Mouse (Mus musculus): ENCODE measurements around the gene Cwc25. TPM values are rescaled to one million over a fixed set of nuclear protein-coding genes. Genes with fewer than 3 reads are reported as not detected.

Cwc25 gene
- total RNA-seq, 2 experiments from 2014 or later, result 8.9 to 10.6 TPM

DNA sequence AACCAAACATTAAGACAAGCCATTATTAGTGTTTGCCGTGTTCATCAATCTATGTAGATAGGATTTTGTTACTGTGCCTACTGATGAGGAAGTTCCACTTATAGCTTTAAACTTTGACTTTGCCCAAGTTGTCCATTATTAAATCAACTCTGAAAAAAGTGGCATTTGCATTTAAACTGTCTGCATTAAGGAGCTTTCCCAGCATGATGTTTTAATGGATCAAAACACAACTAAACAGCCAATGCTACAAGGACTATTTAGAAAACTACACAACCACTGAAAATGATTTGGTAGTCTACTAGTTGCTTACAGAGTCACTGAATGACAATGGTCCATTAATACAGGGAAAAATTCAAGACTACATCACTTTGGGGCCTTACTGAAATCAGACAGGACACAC lies 12.6 kb upstream of the Cwc25 start:
- intact Hi-C loops (cut with DNase I), result no loop called here
- DNase-seq, result no peak

DNA sequence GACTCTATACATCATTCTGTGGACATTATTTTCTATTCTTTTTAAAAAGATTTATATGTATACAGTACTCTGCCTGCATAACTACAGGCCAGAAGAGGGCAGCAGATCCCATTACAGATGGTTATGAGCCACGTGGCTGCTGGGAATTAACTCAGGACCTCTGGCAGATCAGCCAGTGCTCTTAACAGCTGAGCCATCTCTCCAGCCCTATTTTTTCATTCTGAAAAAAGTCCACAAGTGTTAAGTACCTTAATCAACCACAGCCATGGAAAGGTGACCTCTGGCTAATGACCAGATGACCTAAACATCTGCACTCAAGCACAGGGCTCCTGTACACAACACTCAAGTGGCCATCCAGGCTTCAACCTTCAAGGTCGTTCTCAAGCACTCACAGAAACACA lies 10.8 kb upstream of the Cwc25 start:
- peak in 1 of 2 experiments; percentile 30 for DNase-seq
- intact Hi-C loops (cut with DNase I), result no loop called here

DNA sequence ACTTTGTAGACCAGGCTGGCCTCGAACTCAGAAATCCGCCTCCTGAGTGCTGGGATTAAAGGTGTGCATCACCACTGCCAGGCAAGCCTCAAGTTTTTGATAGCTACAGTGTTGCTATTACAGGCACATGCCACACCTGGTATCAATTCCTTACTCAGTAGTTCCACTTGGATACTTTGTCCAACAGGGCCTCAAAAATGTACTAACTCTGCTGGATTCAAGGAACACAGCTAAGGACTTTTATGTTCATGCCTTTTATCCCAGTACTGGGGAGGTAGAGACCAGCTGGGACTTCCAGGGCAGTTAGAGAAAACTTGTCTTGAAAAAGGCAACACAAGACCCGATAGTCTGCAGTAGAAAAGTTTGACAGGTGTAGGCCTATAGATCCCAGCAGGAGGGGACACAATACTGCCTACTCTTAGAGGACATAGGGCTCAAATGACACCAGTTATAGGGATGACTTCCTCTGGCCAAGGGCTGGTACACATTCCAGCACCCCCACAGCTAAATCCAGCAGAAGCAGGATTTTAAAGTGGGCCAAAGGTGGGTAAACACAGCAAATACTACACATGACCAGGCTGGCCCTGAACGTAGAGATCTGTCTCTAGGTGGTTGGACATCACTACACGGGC lies 10.3 kb upstream of the Cwc25 start:
- intact Hi-C loops (cut with DNase I), result no loop called here
- no peak for DNase-seq

DNA sequence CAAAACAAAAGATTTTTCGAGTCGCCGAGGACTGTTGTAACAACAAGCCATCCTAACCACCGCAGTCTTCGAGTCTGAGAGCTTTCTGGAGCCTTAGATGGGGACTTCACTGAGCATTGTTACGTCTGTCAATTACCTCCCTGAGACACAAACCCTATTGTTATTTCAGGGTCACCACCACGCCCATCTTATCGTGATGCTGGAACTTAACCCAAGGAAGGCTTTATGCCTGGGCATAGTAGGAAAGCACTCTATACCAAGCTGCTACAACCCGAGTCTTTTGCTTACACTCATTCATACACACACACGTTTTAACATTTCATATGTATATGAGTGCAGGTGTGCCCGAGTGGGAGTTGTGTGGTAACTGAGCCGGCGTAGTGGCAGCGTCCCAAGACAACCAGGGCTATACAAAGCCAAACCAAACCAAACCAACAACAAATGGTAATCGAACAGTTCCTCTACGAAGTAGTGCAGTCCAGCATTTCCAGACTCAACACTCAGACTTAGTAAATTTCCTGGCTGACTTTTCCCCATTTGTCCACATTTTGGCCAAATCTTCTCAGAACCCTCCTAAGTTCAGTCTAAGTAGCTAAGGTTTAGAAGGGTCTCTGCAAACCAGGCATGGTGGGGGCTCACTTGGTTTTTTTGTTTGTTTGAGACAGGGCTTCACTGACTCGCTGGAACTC lies 9.6 kb upstream of the Cwc25 start, which contains the start of gene 1700001P01Rik:
Gene 1700001P01Rik, minus strand, starts transcription at position 111 of the 689 bp plus-strand sequence.
- intact Hi-C loops (cut with DNase I), result no loop called here
- no peak for DNase-seq

DNA sequence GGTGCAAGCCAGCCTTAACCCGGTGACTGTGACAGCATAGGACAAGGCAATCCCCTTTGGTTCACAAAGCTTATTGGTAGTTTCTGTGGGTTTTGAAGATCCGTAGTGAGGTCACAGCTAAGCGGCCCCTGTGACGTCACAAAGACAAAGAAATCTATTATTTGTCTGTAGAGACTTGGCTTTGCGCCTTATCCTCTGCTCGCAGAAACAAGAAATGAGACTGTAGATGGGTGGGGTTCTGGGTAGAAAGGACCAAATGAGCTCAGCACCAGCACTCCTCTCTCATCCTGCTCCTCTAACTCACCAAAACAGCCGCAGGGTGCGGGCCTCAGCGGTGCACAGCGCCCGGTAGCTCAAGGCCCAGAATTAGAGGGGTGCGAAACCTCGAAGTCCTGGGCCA lies 8.8 kb upstream of the Cwc25 start:
- DNase-seq, result no peak
- intact Hi-C loops (cut with DNase I), result no loop called here

DNA sequence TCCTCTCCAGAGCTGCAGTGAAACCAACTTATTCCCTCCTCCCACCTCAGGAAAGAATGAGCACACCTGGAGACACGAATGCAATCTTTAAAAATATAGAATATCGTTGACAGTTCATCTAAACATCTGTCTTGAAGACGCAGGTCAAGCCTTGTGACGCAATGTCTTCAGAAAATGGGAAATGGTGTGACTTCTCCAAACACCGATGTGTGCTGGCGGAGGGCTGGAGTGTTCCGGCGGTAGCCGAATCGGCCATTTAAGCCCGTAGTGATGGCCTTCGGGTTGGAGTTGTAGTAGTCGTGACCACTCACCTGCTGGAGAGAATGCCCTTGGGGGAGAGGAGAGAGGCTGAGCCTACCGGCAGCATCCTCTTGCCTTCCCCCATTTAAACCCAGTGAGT lies 5.1 kb upstream of the Cwc25 start:
- intact Hi-C loops (cut with DNase I), result no loop called here
- DNase-seq, result no peak

DNA sequence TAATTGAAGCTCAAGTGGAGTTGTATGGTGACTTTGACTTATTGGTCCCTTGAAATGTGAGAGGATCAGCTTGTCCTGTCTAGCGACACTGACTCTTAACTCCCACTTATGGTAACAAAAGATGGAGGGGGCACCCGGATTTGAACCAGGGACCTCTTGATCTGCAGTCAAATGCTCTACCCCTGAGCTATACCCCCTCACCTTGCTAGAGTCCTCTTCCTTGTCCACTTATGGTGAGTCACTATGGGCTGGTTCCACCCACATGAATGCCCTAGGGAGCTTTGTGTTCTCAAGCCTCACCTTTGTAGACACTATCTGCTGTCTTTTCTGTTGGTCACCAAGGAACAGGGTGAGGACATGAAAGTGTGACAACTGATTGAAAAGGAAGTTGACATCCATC lies 3.3 kb upstream of the Cwc25 start:
- intact Hi-C loops (cut with DNase I), result no loop called here
- DNase-seq, result no peak

DNA sequence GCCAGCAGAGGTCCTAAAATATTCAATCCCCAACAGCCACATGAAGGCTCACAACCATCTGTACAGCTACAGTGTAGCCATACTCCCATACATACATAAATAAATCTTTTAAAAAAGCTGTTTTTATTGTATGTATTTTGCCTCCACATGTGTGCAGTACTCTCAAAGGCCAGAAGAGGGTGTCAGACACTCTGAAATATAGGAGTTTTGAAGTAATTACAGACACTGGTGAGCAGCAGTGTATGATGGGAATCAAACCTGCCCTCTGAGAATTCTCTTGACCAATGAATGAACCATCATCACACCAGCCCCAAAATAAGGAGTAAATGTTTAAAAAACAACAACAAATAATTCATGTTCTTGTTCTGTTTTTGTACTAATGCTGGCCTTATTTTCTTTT lies 4.7 kb downstream of the Cwc25 start:
- no peak for DNase-seq
- intact Hi-C loops (cut with DNase I), result no loop called here

DNA sequence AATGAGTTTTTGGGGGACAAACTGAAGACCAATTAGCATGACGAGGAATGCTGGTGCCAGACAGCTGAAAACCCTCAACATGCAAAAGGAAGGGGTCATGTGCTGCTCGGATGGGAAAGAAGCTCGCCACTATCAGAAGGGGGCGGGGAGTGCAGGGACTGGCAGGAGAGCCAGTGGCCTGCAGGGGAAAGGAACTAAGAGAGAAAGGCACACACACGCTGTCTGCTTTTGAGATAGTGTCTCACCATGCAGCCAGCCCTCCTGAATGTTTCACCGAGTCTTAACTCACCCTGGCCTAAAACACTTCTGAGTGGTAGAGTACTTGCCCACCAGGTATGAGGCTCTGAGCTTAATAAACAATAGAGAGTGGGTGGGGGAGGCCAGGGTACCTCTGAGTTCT lies 7.4 kb downstream of the Cwc25 start:
- intact Hi-C loops (cut with DNase I), result no loop called here
- DNase-seq, result no peak

DNA sequence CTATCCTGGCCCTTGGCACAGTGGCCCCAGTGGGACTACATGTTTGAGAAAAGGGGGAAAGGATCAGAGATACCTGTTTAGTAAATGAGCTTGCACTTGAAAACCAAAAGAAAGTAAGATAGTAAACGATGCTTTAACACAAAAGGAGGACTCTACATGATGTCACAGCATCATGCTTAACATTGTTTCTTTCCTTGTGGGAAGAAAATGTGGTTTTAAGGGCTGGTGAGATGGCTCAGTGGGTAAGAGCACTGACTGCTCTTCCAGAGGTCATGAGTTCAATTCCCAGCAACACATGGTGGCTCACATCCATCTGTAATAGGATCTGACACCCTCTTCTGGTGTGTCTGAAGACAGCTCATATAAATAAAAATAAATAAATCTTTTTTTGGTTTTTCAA lies 8.2 kb downstream of the Cwc25 start:
- DNase-seq, result no peak
- intact Hi-C loops (cut with DNase I), result no loop called here

DNA sequence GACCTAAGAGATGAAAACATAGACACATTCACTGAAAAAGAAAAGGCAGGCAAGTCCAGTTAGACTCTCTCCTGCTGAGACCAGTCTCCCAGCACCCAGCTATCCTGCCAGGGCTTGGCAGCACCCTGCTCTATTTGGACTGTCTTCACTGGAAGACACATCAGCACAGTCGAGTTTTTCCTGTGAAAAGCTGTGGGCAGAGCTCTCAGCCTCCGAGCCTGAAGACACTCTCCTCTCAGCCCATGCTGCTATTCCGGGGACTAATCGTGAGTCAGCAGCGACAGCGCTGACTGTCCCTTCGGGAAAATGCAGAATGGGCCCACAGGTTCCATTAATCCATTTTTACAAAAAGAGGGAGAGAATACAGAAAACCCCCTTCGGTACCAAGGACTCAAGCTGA lies 13.1 kb downstream of the Cwc25 start:
- intact Hi-C loops (cut with DNase I), result no loop called here
- no peak for DNase-seq

DNA sequence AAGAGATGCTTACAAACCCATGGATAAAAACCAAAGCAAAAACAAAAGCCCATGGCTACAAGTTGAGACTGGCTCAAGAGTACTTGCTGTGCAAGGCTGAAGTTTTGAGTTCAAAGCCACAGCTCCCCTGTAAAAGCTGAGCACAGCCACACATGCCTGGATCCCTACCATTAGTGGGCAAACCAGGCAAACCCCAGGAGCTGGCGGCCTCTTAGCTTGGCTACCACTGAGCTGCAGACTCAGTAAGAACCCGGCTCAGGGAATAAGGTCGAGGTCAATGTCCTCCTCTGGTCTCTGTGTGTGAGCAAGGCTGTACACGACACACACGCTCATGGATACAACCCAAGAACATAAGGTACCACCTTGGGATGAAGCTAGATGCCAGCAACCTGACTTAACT lies 17.9 kb downstream of the Cwc25 start:
- intact Hi-C loops (cut with DNase I), result loop anchor here (5.0 kb wide), 1 partner anchor 101 kb away; no protein-coding TSS in a partner anchor
- no peak for DNase-seq

DNA sequence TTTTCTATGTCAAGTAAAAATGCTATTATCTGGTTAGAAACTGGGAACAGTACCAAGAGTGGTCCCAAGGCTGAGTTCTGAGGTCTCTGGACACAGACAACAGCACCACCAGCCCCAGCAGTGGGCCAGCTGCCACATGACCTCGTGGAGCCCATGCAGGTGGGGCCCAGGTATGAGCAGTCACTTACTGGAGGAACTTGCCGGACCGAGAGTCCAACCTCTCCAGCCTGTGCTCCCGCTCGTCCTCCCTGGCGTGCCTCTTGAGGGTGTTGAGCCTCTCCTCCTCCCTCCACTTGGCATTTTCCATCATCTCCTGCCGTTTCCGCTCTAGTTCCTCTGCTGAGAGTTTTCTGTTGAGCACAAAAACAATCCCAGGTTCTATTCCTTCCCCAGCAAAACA lies 18.6 kb downstream of the Cwc25 start:
- intact Hi-C loops (cut with DNase I), result loop anchor here (5.0 kb wide), 1 partner anchor 100 kb away; no protein-coding TSS in a partner anchor

DNA sequence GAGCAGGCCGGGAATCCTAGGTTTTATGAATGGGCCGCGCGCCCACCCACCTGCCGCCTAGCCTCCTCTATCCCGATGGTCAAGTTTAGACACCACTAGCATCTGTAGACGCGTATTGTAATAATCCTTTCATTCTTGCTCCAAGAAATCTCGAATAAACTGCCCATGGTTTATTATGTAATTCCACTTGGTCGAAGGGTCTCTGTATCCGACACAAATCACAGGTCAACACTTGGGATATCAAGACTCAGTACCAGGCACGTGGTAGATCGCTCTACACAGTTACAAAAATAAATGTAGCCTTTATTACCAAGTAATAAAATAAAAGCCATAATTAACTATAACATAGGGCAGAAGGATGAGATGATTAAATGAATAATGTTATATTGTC lies 21.0 kb downstream of the Cwc25 start:
- intact Hi-C loops (cut with DNase I), result loop anchor here (2.0 to 5.0 kb wide), 2 partner anchors 39 to 98 kb away; no protein-coding TSS in a partner anchor
- no peak for DNase-seq

More for the DNA sequence above, 18.6 kb downstream of the Cwc25 start:
- no peak for DNase-seq

DNA sequence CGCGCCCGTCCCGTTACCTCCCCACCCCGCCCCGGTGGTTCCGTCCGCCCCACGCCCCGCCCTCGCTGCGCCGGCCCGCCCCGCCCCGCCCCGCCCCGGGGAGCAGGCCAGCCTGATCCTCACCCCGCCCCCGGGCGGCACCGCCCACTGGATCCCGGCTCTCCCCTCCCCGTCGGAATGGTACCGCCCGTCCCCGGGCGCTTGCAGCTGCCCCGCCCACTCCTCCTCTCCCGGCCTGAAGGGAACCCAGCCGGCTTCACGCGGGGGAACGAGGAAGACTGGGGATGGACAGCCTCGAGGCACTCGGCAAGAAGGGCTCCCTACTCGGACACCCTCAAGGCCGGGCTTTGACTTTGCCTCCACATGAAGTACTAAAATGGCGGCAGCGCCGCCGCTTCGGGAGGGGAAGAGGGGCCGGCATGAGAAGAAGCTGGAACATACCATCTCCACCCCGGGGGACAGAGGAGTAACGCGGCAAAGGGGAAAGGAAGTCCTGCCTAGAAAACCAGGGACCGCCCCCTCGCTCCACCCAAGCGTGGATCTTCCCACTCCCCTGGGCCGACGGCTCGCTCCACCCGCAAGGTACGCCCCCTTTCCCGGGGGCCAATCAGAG lies 21.5 kb downstream of the Cwc25 start:
- peak; percentile 98 to 99 for DNase-seq
- intact Hi-C loops (cut with DNase I), result loop anchor here (2.0 to 5.0 kb wide), 2 partner anchors 38 to 98 kb away; no protein-coding TSS in a partner anchor

DNA sequence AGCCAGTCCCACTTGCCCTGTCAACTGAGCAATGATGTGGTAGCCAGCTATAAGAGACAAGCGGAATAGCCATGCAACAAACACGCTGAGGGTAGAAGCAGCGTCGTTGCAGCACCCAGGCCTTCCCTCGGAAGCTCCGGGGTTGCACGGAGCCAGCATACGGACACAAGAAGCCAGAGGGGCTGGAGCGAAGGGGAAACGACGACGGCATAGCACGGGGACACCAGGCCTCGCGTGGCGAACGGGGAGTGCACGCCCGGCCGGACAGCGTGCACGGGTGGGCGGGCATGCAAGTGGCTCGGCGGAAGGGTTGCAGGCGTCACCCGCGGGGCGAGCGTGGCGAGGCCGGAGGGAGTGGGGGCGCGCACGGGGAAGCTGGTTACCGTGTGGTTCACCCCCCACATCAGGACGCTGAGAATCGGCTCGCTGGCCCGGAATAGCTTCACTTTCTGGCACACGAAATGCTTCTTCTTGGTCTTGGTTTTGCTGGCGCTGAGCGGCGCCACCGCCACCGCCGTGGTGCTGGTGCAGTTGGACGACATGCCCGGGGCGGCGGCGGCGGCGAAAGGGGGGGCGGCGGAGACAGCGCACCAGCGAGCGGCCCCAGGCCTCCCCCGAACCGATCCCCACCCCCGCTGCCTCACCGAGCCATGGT lies 22.2 kb downstream of the Cwc25 start, which contains the start of gene Pip4k2b:
Gene Pip4k2b, minus strand, starts transcription at position 642 of the 655 bp plus-strand sequence.
- intact Hi-C loops (cut with DNase I), result loop anchor here (2.0 kb wide), 1 partner anchor 37 kb away; no protein-coding TSS in a partner anchor
- no peak for DNase-seq

DNA sequence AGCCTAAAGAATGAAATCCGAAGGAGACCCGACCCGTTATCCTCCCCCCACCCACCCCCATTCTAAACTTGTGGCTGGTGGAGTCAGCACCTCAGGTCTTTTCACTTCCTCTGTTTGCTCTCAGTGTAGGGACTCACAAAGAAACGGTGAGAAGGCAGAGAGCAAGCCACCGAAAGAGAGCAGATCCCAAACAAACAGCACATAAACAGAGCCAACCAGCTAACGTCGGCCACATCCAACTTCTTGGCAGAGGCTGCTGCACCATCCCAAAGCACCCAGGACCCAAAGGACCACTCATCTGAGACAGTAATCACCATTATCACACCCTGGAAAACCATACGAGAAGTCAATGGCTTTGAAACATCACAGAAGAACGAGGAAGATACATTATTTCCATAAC lies 22.9 kb downstream of the Cwc25 start:
- no peak for DNase-seq
- intact Hi-C loops (cut with DNase I), result no loop called here

DNA sequence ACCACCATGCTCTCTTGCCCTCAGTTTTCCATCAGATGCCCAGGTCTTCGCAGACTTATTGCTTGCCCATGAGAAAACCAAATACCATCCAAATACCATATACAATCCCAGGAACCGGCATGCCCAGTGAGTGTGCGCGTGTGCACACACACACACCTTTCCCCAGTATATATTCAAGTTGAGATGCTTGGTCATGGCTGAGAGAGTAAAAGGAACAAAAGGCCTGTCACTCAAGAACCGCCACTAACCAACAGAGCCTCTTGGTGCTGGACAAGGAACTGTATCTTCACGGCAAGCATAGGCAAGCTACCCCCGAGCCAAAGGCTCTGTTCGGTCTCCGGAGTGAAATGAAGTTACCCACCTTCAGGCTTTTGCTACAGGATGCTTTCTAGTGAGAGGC lies 23.8 kb downstream of the Cwc25 start:
- intact Hi-C loops (cut with DNase I), result no loop called here
- DNase-seq, result no peak

DNA sequence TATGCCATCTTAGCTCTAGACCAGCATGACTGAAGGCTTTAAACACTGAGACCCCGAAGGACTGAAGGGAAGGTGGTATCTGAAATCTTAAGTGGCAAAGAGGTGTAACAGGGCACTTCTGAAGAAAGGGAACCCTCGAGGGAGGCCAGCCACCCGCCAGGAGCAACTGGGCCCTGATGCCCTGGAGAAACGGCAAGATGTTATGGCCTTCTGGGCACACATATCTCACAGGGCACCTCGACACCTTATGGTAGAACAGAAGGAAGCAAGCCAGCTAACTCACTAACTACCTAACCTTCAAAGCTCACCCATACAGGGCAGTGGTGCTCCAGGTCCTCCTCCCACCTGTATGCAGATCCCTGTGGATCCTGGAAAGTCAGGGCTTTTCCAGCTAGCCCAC lies 24.2 kb downstream of the Cwc25 start:
- intact Hi-C loops (cut with DNase I), result no loop called here
- no peak for DNase-seq

DNA sequence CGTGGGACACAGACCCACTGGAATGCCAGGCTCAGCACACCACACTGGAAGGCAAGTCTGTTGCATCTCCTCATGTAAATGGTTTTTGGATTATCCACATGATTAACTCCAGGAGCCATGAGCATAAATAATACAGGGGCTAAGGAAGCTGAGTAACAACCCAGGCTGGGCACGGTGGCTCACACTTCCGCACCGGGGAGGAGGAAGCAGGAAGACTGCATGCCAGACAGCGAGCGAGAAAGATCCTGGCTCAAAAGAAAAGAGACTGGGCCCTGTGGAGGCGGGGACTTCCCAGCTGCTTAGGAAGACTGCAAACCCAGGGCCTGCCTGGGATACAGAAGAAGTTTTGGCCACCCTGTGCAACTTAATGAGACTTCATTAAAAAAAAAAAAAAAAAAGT lies 26.2 kb downstream of the Cwc25 start:
- peak; percentile 28 to 42 for DNase-seq
- intact Hi-C loops (cut with DNase I), result no loop called here

DNA sequence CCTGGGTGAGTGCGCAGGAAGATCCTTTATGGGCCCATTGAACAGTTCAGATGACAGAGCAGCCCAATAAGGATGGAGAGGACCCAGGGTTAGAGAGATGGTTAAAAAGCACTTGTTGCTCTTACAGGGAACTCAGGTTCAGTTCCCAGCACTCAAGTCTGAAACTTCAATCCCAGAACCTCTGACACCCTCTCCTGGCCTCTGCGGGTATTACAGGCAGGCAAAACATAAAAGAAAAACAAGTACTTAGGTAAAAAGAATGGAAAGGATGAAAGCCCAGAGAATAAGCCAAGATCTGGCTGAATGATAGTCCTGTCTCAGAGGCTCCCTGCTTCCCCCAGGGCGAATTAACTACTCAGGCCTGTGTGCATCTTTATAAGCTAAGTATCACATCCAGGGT lies 27.2 kb downstream of the Cwc25 start:
- no peak for DNase-seq
- intact Hi-C loops (cut with DNase I), result no loop called here

Data from heart, postnatal 14 days (tissue).